ENCODE assay signal across 15 mouse cellular contexts in genomic region chr8:83723447-83724083, GRCm38 (mm10).
"Had no signal": no experiment of that assay in that cellular context is flagged by ENCODE, and none has a peak within 500 bp of the region (broad histone marks: within the 10 kb centered on the region; RNA-seq: fewer than 3 reads in every experiment).

No protein-coding gene starts in this region.

- DNase-seq: kidney, adult 8-10 months; kidney, postnatal 25 days; thymus, adult 18-20 months; thymus, postnatal 14 days had no signal

- H3K4me1 ChIP-seq: limb, embryonic 13.5 days; lung, embryonic 15.5 days; midbrain, embryonic 15.5 days; neural tube, embryonic 12.5 days had no signal

- H3K27ac ChIP-seq: left cerebral cortex, adult 2 months; limb, embryonic 13.5 days; liver, embryonic 15.5 days; lung, embryonic 15.5 days; macrophage; midbrain, embryonic 15.5 days; neural tube, embryonic 12.5 days had no signal

- ATAC-seq: intestine, postnatal 0 days; midbrain, embryonic 15.5 days had no signal

- H3K4me3 ChIP-seq: left cerebral cortex, adult 2 months; limb, embryonic 13.5 days; liver, embryonic 15.5 days; lung, embryonic 15.5 days; megakaryocyte, embryonic 14.5 days; midbrain, embryonic 15.5 days; neural tube, embryonic 12.5 days had no signal

- H3K9me3 ChIP-seq: limb, embryonic 13.5 days; liver, embryonic 15.5 days; lung, embryonic 15.5 days; megakaryocyte, embryonic 14.5 days; midbrain, embryonic 15.5 days; neural tube, embryonic 12.5 days had no signal

- H3K4me2 ChIP-seq: limb, embryonic 13.5 days; liver, embryonic 11.5 days; liver, embryonic 15.5 days; lung, embryonic 15.5 days; midbrain, embryonic 11.5 days; midbrain, embryonic 15.5 days; neural tube, embryonic 12.5 days had no signal

- H3K9ac ChIP-seq: limb, embryonic 13.5 days; liver, embryonic 15.5 days; lung, embryonic 15.5 days; midbrain, embryonic 15.5 days; neural tube, embryonic 12.5 days had no signal

- H3K27me3 ChIP-seq: limb, embryonic 13.5 days; liver, embryonic 15.5 days; lung, embryonic 15.5 days; megakaryocyte, embryonic 14.5 days; midbrain, embryonic 15.5 days; neural tube, embryonic 12.5 days had no signal
